Mouse (Mus musculus): ENCODE results near the gene Upk3bl.

The Upk3bl gene

DNA sequence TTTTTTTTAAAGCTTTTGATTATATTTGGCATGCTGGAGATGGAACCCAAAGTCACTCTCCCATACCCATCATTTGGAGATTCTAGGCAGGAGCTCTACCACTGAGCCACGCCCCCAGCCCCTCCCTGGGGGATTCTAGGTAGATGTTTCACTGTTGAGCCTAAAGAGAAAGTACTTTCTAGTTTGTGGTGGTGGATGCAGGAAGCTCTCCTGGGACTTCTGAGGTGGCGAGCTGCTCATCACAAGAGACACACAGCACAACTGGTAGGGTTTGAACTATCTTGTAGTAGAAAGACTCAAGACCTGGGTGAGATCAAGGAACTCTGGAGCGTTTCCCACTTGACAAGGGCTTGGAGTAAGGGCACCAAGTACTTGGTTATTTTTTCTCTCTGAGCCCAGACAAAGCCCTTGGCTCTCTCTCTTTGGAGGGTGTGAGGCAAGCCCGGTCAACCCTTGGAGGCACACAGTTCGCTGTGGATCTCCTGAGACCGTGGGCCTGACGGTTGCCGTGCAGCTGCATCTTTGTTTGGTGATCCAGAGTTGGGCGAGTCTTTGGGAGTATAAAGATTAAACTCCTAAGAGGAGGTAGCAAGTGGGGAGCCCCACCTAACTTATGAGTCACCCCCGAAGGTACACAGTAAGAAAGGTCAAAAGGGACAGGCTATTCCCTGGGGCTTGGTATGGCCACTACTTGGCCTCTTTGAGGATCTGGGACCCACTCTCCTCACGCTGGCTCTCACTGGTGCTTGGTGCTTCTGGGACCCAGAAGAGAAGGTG is at the start of gene Upk3bl:
Upk3bl (plus strand) TSS at position 192 of the 777 bp plus-strand sequence.
- no peak for DNase-seq (ENCODE audit: low read depth, low spot score)

DNA sequence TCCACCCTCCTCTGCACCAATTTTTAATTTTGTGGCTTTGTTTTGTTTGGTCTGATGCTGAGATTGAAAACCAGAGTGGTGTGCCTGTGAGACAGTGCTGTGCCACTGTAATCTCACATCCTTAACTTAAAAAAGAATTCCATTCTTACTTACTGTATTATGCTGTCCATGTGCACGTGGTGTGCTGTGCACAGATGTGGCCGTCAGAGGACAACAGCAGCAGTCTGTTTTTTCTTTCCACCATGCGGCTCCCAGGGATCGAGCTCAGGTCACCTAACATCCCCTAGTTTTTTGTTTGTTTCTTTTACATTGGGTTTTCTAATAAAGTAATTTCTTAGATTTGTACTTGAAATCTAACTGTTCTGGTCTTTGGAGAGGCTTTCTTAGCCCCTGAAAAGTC is 49.8 kb upstream of the Upk3bl start:
- no peak for DNase-seq (ENCODE audit: low read depth, low spot score)

DNA sequence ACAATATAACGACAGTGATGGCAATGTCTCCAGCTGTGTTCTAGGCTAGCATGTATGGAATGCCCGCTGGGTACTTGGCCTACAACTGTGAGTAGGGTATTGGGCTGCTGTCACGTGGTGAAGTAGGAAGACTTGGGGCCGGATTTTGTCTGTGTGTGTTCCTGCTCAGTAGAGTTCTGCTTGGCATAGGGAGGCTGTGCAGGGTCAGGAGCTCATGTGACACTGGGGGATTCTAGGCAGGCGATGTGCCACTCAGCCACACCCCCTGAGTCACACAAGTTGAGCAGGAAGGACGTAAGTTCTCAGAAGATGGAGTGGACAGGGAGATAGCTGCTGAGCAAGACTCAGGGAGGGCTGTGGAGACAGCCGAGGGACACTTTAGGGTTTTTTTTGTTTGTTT is 46.5 kb upstream of the Upk3bl start:
- no peak for DNase-seq (ENCODE audit: low read depth, low spot score)

DNA sequence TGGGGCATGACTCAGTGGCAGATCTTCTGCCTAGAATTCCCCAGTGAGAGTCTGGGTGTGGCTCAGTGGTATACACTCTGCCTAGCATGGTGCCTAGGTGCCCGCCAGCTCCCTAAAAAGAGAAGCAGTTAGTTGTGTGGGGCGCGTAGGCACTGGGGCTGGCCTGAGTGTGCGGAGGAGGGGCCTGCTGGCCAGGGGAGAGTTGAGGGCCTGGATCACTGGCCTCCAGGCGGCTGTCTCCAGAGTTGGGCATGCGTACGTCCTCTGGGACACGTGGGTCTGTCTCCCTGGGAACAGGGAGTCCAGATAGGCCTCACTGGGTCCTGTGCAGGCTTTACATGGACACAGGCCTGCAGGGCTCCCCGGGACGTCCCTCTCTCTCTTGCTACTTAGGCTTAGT is 39.4 kb upstream of the Upk3bl start:
- DNase-seq (ENCODE audit: low read depth, low spot score): no peak

DNA sequence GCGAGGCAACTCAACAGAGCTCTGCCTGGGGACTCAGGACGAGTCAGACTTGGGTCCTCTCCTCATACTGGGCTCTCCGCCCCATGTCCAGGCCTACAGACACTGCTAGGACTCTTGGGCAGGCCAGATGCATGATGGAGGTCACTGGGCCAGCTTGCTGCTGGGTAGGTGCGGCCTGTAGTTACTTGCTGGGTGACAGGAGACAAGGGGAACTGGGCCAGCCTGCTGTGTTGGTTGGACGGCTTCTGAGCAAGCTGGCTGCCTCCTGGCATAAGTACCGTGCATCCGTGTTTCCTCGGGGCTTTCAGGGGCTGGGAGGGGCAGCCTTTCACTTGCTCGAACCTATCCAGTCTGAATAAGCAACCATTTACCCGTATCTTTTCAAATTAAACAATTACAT is 38.7 kb upstream of the Upk3bl start:
- no peak for DNase-seq (ENCODE audit: low read depth, low spot score)

DNA sequence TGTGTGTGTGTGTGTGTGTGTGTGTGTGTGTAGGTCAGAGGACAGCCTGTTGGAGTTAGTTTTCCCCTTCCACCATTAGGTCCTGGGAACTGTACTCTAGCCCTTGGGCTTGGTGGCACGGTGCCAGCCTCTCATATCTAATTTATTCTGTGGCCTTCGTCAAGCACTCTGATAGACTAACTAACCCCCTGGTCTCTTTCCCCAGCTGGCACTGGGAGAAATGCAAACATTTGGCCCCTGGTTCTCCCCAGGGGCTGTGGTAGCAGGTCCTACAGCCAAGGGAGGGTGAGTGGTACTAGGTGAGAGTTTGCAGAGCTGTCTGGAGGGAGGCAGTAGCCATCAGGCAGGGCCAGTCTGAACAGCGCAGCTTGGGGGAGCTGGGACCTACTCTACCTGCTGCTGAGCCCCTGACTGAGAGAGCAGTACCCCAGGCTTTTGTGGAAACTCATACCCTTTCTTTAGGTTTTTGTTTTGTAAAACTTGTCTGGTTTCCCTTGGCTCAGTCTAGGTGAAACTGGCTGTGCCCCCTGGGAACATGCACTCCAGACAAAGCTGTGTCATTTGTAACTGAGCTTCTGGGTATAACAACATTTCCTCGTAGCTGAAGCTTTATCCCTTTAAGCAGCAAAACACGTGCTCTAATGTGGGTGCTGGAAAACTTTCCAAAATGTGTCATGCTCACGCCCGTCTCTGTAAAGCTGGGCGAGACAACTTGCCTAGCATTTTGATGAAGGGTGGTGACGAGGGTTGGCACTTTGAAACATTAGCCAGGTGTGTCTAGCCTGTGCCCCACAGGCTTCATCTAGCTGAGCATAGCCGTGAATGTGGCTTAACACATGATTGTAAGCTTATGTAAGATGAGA is 38.0 kb upstream of the Upk3bl start:
- no peak for DNase-seq (ENCODE audit: low read depth, low spot score)

DNA sequence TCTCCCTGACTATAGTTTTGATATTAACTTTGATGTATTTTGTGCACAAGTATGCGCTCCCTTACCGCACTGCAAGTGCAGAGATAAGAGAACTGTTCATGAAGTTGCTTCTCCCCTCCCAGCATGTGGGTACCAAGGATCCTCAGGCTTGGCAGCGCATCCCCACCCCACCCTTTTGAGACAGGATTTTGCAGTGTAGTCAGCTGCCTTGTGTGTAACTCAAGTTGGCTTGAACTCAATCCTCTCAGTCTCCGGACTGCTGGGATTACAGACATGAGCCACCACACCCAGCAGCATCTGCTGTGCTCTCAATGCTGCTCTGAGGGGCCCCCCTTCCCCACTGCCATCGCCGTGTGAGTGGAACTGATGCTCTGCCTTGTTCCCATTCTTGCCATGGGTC is 37.0 kb upstream of the Upk3bl start:
- no peak for DNase-seq (ENCODE audit: low read depth, low spot score)

DNA sequence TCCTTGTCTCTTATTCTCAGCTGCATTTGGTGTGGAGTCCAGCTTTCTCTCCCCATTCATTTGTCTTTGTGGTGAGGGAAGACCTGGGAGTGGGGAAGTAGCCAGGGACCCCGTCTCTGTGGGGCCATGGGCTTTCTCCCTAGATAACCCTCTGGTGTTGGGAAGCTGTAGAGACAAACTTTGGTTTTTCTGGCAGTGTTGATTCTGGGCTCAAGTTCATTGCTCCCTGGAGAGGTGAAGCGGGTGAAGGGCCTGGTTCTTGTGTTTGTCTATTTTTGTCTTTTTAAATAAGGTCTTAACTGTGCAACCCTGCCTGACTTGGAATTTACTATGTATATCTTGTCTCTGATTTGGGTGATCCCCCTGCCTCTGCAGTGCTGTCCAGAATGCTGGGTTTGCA is 35.6 kb upstream of the Upk3bl start:
- DNase-seq (ENCODE audit: low read depth, low spot score): no peak

DNA sequence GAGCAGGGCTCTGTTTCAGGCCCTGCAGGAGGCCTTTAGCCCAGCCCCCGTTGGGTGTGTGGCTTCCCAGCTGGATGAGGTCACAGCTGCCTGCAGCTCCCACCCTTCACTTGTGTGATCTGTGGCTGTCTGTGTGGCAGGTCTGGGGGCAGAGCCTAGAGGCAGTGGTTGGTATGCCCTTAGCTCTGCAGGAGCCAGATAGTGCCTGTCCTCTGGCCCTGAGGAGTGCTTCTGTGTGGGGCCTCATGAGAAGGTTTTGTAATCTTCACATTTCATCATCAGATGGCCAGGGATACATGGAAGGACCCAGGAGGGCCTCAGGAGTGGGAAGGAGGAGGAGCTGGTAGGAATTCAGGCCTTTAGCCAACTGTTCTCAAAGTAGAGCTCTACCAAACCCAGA is 34.4 kb upstream of the Upk3bl start:
- no peak for DNase-seq (ENCODE audit: low read depth, low spot score)

DNA sequence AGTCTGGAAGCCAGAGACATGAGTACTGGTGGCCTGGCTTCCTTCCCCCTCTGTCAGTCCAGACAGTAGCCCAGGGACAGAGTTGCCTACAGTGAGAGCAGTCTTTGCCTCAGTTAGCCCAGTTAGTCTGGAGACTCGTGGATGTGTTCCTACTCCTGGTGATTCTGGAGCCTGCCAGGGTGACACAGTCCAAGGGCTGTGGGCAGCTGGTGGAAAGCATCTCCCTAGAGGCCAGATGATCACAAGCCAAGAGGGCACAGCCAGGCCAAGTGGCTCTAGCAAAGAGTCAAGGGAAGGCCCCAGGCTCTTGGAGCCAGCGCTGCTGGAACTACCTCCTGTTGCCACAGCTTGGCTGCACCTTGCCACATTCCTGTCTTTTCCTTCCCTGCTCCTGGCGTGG is 28.6 kb upstream of the Upk3bl start:
- DNase-seq (ENCODE audit: low read depth, low spot score): no peak

DNA sequence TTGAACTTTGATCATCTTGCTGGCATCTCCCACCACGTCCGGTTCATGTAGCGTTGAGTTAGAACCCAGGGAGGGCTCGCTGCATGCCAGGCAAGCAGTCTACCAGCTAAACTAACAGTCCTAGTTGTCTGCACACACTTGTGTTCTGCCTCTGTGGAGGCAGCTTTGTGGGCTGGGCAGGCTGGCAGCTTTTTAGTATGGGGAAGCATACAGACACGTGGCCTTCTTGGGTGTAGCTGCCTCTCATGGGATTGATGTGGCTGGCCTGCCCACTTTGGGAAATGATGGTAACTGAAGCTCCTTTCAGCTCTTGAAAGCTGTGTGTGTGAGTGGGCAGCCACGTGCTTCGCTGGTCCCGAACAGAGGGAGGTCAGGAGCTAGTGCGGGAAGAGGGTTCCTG is 27.4 kb upstream of the Upk3bl start:
- DNase-seq (ENCODE audit: low read depth, low spot score): no peak

DNA sequence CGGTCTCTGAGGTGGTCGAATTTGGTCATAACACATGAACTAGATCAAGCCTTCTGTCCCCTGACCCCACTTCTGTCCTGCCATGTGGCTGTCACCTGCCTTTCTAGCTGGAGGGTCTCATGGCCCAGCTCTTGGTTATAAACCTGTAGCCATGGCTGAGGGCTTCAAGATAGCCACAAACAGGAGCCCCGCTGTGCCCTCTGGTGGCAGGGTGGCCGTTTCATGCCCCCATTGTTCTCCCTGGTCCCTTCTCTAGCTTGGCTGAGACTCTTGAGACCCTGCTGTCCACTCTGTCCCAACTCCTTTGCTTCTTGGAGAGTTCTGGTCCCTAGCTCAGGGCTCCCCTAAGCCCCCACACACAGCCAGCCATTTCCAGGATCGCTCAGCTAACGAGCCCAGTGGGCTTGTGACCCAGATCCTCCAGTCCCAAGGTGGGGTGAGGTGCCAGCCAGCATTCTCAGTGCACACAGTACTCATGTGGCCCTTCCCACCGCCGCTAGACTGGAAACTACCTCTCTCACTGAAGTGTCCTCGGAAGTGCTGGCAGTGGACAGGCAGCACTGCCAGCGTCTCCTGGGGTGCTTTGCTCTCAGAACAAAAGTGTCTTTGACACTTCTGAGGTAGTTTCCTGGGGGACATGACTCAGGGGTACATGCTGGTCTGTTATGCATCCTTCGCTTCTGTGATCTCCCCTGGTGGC is 26.5 kb upstream of the Upk3bl start:
- DNase-seq (ENCODE audit: low read depth, low spot score): no peak

DNA sequence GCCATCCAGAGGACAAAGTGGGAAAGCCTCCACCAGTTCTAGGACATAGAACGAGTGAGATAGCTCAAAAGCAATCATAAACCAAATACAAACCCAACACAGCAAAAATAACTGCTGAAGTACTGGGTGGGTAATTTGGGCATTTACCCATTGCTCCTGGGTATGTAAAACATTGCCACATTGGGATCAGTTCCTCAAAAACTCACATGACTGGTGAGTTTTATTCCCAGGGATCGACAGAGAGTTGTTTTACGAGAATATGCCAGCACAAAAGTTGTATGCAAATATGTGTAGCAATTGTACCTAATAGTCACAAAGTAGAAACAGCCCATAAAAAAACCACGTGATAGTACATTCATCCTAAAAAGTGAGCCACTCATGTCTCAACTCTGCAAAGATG is 19.4 kb upstream of the Upk3bl start:
- no peak for DNase-seq (ENCODE audit: low read depth, low spot score)

DNA sequence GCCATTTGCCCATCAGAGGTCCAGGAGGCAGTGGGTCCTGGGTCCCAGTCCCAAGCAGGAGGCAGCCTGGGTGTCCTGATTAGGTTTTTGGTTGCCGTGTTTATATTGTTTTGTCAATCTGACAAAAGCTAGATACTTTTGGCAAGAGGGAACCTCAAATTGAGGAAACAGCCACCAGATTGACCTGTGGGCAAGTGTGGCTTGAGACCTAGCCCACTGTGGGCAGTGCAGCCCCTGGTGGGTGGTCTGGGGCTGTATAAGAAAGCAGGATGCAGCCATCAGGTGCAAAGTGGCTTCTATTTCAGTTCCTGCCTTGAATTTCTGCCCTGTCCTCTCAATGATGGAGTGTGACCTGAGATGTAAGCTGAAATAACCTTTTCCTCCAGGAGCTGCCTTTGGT is 19.0 kb upstream of the Upk3bl start:
- DNase-seq (ENCODE audit: low read depth, low spot score): no peak

DNA sequence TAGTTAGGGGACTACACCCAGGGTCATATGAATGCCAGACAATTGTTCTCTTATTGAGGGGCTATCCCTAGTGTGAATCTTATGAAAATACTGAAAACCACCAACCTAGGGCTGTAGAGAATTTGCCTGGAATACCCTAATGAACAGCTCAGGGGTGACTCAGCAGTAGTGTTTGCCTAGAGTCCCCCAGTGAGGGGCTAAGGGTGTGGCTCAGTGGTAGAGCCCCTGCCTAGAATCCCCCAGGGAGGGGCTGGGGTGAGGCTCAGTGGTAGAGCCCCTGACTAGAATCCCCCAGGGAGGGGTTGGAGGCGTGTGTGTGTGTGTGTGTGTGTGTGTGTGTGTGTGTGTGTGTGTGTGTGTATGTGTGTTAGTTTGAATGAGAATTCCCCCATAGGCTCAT is 17.6 kb upstream of the Upk3bl start:
- no peak for DNase-seq (ENCODE audit: low read depth, low spot score)

DNA sequence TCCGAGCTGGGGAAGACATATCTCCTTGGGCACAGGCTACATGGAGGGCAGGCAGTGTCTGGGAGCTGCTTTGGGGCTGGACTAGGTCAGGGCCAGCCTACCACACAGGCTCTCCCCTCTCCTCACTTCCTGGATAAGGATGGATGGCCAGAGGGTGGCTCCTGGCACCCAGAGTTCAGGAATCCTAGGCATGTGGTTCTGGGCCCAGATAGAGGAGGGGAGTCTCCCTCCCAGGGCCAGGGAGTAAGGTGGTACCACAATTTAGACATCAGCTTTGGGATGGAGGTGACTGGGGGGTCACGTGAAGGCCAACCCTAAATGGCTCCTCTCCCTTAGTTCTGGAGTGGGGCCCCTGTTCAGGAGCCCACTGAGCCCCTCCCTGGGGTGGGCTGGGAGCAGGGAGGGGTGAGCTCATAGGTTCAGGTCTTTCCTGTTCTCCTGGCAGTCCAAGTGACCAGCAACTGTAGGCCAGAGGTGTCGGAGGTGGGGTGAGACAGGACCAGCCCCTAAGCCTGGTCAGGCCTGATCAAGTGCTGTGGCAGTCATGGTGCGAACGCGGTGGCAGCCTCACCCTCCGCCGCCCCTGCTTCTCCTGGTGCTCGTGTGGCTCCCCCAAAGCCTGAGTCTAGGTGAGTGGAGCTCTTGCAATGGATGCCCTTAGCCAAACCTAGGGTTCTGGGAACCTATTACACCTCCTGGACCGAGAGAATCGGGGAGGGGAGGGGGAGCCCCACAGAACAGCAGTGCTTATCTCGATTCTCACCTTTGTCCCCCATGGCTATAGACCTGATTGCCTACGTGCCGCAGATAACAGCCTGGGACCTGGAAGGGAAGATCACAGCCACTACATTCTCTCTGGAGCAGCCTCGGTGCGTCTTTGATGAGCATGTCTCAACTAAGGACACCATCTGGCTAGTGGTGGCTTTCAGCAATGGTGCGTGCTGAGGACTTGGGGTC is 15.8 kb upstream of the Upk3bl start, which contains the start of gene Upk3b:
Upk3b (plus strand) TSS at position 239 of the 957 bp plus-strand sequence.
- DNase-seq (ENCODE audit: low read depth, low spot score): no peak

DNA sequence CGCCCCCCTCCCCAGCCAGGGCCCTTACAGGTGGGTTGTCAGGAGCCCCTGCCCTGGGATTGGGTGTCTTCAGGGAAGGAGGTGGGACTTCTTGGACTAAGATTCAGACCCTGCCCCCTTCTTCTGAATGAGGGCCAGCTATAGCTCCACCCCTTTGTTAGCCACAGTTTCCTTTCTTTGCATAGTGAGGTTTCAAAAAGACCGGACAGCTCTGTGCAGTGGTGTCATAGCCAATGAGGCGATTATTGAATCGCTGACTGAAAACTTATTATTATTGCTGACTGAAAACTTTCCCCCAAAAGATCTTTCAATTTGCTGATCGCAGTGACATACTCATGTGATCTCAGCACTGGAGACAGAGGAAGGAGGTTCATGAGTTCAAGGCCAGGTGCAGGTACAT is 14.1 kb upstream of the Upk3bl start:
- DNase-seq (ENCODE audit: low read depth, low spot score): no peak

DNA sequence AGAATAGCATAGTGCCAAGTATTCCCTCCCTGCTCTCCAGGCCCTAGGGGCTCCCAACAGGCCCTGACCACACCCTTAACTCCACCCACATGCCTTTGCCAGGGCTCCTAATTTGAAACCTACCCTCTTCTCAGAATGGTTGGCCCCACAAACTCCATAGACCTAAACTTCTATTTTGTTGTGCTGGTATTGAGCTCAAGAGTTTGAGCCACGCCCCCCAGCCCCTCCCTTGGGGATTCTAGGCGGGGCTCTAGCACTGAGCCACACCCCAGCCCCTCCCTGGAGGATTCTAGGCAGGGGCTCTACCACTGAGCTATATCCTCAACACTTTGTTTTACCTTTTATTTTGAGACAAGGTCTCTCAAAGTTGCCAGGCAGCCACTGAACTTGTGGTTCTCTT is 13.0 kb upstream of the Upk3bl start:
- no peak for DNase-seq (ENCODE audit: low read depth, low spot score)

DNA sequence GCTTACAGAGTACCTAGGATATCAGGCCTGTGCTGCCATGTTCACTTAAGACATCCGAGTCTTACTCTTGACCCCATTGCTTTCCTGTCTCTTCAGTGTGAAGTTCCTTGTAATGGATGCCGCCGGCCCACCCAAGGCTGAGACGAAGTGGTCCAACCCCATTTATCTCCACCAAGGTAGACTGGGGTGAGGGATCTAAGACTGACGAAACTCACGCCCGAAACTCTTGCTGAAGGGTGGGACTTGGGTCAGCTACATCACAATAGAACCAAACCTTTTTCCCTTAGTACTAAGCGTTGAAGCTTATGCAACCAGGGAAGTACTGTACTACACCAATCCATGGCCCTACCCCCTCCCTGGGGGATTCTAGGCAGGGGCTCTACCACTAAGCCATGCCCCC is 12.6 kb upstream of the Upk3bl start:
- DNase-seq (ENCODE audit: low read depth, low spot score): no peak

DNA sequence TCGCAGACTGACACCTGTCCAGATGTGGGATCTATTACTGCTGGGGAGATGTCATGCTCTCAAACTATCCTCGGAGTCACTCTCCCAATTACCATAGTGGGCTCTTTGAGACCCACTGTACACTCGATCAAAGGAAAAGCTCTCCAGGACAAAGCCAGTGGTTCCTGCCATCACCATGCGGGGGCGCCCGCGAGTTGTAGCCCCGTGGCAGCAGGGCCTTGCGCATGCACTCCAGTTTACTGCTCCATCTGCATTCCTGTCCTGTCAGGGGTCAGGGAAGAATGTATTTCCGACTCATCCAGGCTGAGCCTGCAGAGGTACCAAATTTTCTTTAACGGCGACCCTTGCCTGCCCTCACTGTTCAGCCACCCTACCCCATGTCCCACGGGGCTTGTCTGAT is 9.4 kb upstream of the Upk3bl start:
- no peak for DNase-seq (ENCODE audit: low read depth, low spot score)

DNA sequence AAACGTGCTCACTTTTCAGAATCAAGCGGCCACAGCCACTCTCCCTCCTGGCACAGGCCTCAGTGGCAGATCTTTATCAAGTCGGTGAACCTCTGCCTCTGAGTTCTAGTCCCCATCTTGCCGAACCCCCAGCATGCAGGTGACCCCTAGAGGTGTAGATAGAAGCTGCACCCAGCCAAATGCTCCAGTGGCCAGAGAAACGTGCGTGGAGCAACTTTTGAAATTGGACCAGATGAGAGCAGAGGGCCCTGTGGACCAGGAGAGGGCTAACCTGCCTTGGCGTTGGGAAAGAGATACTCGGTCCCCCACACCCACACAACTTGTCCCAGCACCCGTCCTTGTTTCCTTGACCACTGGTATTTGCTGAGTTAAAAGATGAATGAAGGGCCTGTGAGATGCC is 8.9 kb upstream of the Upk3bl start:
- no peak for DNase-seq (ENCODE audit: low read depth, low spot score)
